7 mouse cellular contexts compared by ENCODE assay signal in the genomic region with DNA sequence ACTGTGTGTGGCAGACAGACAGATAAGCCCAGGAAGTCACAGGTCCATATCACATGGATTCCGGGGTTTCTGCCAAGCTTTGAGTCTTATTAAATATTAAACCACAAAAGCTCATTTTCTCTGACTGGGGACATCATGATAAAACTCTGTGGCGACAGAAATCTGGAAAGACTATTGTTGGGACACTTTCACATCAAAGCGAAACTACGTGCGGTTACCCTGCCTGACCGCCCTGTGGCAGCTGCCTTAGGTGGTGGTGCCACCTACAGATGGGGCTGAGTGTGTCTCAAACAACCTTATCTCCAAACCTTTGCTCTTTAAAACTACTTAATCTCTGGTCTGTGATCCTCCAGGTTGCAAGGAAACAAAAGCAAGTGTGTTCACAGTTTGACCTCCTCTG.
A peak's percentile ranks its signal among the peaks of the same experiment; 100 is the strongest.
DNase-seq lines count a peak whose midpoint lies in the region; ATAC-seq and TF ChIP-seq lines count a peak whose summit lies in the region.

No protein-coding gene starts in this region.

- peak overlapping the region; percentile 38 for H3K4me3 ChIP-seq in heart, embryonic 15.5 days
- no peak overlapping the region; a peak in 1 of 4 replicates for H3K4me3 ChIP-seq in liver, embryonic 14.5 days (ENCODE audit: insufficient read depth in 1 of 2, low read depth in 2 of 2, low read length in 2 of 2)
- H3K4me3 ChIP-seq in stomach, embryonic 14.5 days (ENCODE audit: low read depth, low read length): no peak overlapping the region
- no peak overlapping the region for H3K4me3 ChIP-seq in hindbrain, embryonic 14.5 days (replicated peaks; ENCODE audit: low read length)

- no peaks in the 10 kb centered on the region for H3K36me3 ChIP-seq in heart, embryonic 15.5 days
- no peaks in the 10 kb centered on the region for H3K36me3 ChIP-seq in liver, embryonic 14.5 days (replicated peaks; ENCODE audit: control insufficient read depth, insufficient read depth, low read depth)
- no peaks in the 10 kb centered on the region for H3K36me3 ChIP-seq in stomach, embryonic 14.5 days (ENCODE audit: control insufficient read depth, insufficient read depth, low read length)
- H3K36me3 ChIP-seq in hindbrain, embryonic 14.5 days (replicated peaks; ENCODE audit: control insufficient read depth, insufficient read depth): no peaks in the 10 kb centered on the region

- no peaks in the 10 kb centered on the region for H3K9me3 ChIP-seq in heart, embryonic 15.5 days (replicated peaks)
- no peaks in the 10 kb centered on the region for H3K9me3 ChIP-seq in liver, embryonic 14.5 days (ENCODE audit: control insufficient read depth, low read length)
- H3K9me3 ChIP-seq in stomach, embryonic 14.5 days (ENCODE audit: control insufficient read depth, low read depth, low read length): no peaks in the 10 kb centered on the region
- no peaks in the 10 kb centered on the region for H3K9me3 ChIP-seq in hindbrain, embryonic 14.5 days (ENCODE audit: control insufficient read depth, low read length)

- H3K27ac ChIP-seq in heart, embryonic 15.5 days: peak overlapping the region; percentile 73
- no peak overlapping the region for H3K27ac ChIP-seq in liver, embryonic 14.5 days
- no peak overlapping the region for H3K27ac ChIP-seq in stomach, embryonic 14.5 days (ENCODE audit: low read length)
- no peak overlapping the region for H3K27ac ChIP-seq in hindbrain, embryonic 14.5 days

- DNase-seq in 3134 (ENCODE audit: extremely low read depth, insufficient read length, low spot score): peak; percentile 12
- peak; percentile 47 to 55 for DNase-seq in B cell, adult 2 months
- peak; percentile 1 for DNase-seq in c-Kit-positive CD71-positive TER-119-positive erythroid progenitor cells, embryonic 14.5 days (ENCODE audit: low spot score)
- no peak for DNase-seq in liver, embryonic 14.5 days (ENCODE audit: low read depth in 3 of 3, low spot score in 3 of 3)
- DNase-seq in hindbrain, embryonic 14.5 days (ENCODE audit: low spot score): no peak

- H3K9ac ChIP-seq in heart, embryonic 15.5 days: no peak overlapping the region
- no peak overlapping the region for H3K9ac ChIP-seq in liver, embryonic 14.5 days (replicated peaks)
- no peak overlapping the region for H3K9ac ChIP-seq in stomach, embryonic 14.5 days (replicated peaks; ENCODE audit: low read depth, low read length)
- no peak overlapping the region for H3K9ac ChIP-seq in hindbrain, embryonic 14.5 days

- 18% methylated on average over 6 of the region's 6 CpGs for WGBS in heart, embryonic 15.5 days
- WGBS in liver, embryonic 14.5 days (ENCODE audit: insufficient replicate concordance): 26% methylated on average over 6 of the region's 6 CpGs
- WGBS in stomach, embryonic 14.5 days: 51% methylated on average over 6 of the region's 6 CpGs
- 55% methylated on average over 6 of the region's 6 CpGs for WGBS in hindbrain, embryonic 14.5 days

- H3K4me1 ChIP-seq in heart, embryonic 15.5 days (replicated peaks): peaks cover 18% of the 10 kb centered on the region
- H3K4me1 ChIP-seq in liver, embryonic 14.5 days (replicated peaks; ENCODE audit: control insufficient read depth in 2 of 2, insufficient read depth in 2 of 2, low read length in 1 of 2): no peaks in the 10 kb centered on the region; a peak in 1 of 4 replicates
- no peaks in the 10 kb centered on the region; the same call in 1 of the 2 replicates for H3K4me1 ChIP-seq in stomach, embryonic 14.5 days (ENCODE audit: control insufficient read depth, insufficient read depth, low read length)
- no peaks in the 10 kb centered on the region for H3K4me1 ChIP-seq in hindbrain, embryonic 14.5 days (replicated peaks; ENCODE audit: control insufficient read depth, insufficient read depth, low read length)

- TF ChIP-seq EP300 in liver, embryonic 14.5 days (IDR thresholded peaks at IDR 0.05; ENCODE audit: low read depth): no peak

- peak overlapping the region; percentile 50 for H3K4me2 ChIP-seq in heart, embryonic 15.5 days
- no peak overlapping the region for H3K4me2 ChIP-seq in liver, embryonic 14.5 days (ENCODE audit: low read depth)
- H3K4me2 ChIP-seq in stomach, embryonic 14.5 days (replicated peaks; ENCODE audit: low read depth, low read length): no peak overlapping the region
- no peak overlapping the region for H3K4me2 ChIP-seq in hindbrain, embryonic 14.5 days (replicated peaks)

- 0 out of 2 replicates have a peak, but pooled peaks cover 3% of the 10 kb centered on the region for H3K27me3 ChIP-seq in heart, embryonic 15.5 days
- no peaks in the 10 kb centered on the region for H3K27me3 ChIP-seq in liver, embryonic 14.5 days (ENCODE audit: control insufficient read depth, insufficient read depth, low read length)
- H3K27me3 ChIP-seq in stomach, embryonic 14.5 days (ENCODE audit: control insufficient read depth, insufficient read depth, low read length): no peaks in the 10 kb centered on the region
- H3K27me3 ChIP-seq in hindbrain, embryonic 14.5 days (ENCODE audit: control insufficient read depth, insufficient read depth, low read length): no peaks in the 10 kb centered on the region

- ATAC-seq in heart, embryonic 15.5 days (replicated peaks; ENCODE audit: insufficient number of reproducible peaks, insufficient read depth, low FRiP score, low read depth): no peak
- no peak for ATAC-seq in liver, embryonic 14.5 days (ENCODE audit: insufficient read depth)
- ATAC-seq in stomach, embryonic 14.5 days (ENCODE audit: insufficient number of reproducible peaks, insufficient read depth, low FRiP score, low read depth): peak; percentile 67; the same call in 1 of the 2 replicates
- no peak for ATAC-seq in hindbrain, embryonic 14.5 days (ENCODE audit: low FRiP score)

- peak; percentile 65 for TF ChIP-seq CTCF in liver, embryonic 14.5 days (IDR thresholded peaks at IDR 0.05; ENCODE audit: low read depth)

Comparison
In these comparisons a context has a peak if more than half of its experiments do, and no peak if none do; other contexts are left out.
1. DNase-seq: peak in 3134 (single experiment), B cell, adult 2 months (2 of 2) and c-Kit-positive CD71-positive TER-119-positive erythroid progenitor cells, embryonic 14.5 days (single experiment); none in liver, embryonic 14.5 days (0 of 3) and hindbrain, embryonic 14.5 days (single experiment).